Mouse (Mus musculus): ENCODE results near the gene Smg5.
"Not testable (repeated sequence)": the region's sequence is repeated elsewhere in the genome, so short reads cannot be mapped to it uniquely, and the experiment has no call there.

Smg5 gene

GRCm38 (mm10) chr3:88354396-88355165 lies 18.5 kb downstream of the Smg5 start:
- peak; percentile 28 to 74 for DNase-seq

- no peak for DNase-seq
Measured at GRCm38 (mm10) chr3:88359584-88359983, 23.5 kb downstream of the Smg5 start.

DNA sequence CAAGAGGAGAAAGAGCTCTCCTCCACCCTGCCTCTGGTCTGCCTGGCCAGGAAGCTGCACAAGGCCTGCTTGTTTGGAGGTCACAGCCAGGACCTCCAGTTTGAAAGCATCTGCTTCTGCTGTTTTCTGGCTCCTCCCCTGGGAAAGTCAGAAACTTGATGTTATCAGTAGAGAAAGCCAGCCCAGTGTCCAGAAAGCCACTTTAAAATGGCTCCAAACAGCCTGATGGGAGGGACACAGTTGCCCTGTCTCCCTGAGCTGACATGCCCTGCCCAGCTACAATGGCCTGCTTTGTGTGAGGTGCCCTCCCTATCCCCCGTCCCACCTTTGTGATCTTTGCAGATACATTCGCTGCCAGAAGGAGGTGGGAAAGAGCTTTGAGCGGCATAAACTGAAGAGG lies 23.9 kb downstream of the Smg5 start:
- no peak for DNase-seq

DNA sequence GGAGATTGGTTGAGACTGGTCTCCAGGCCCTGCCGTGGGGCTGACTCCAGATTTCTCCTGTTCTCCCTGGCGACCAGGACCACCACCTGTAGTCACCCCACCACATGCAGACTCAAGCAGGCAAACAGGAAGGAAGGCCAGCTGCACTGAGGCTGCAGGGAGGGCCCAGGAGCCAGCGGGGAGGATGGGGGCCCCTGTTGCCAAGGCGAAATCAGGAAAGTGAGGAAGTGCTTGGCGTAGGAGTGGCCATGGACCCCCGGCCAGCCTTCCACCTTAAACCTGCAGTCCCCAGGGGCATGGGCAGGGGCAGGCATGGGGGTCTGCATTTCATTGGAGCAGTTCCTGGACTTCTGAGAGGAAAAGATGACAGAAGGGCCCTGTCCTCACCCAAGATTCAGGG lies 25.0 kb downstream of the Smg5 start:
- DNase-seq = no peak

DNA sequence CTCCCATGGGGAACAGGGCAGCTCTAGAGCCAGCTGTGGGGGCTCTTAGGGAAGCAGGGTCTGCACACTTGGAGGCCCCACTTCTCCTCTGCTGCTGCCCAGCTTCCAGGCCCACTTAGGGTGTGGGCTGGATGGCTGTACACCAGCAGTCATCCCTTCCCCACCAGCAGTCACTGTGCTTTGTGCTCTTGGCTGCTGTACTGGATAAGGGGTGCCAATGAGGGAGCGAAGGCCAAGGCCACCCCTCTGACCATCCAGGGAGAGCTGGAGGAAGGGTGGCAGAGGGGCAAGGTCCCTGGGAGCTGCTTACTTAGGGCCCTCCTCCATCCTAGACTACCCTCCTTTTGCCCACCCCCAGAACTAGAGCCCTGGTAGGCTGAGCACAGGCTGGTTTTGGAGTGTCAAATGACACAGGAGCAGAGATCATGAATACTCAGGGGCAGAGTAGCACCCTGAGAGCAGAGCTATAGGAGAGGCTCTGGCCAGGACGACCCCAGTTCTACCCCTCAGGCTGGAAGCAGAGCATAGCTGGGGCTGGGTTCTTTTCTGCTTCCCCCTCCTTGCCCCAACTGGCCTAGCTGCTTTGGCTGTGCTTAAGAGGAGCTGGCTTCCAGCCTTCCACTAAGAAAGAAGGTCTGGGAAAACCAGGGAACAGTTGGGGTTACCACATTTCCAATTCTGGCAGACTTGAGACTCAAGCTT lies 25.7 kb downstream of the Smg5 start:
- DNase-seq = no peak

- no peak for DNase-seq
Measured at GRCm38 (mm10) chr3:88363700-88364099, 27.6 kb downstream of the Smg5 start.

GRCm38 (mm10) chr3:88364337-88364736 lies 28.3 kb downstream of the Smg5 start, which contains the start of gene Paqr6:
TSS of gene Paqr6 (plus strand) at chr3:88364584.
- DNase-seq = peak; percentile 79 to 84

GRCm38 (mm10) chr3:88365705-88366361 lies 29.8 kb downstream of the Smg5 start:
- DNase-seq = peak in 1 of 2 experiments; percentile 40

GRCm38 (mm10) chr3:88366830-88367428 lies 30.9 kb downstream of the Smg5 start:
- DNase-seq = peak; percentile 37 to 64

DNA sequence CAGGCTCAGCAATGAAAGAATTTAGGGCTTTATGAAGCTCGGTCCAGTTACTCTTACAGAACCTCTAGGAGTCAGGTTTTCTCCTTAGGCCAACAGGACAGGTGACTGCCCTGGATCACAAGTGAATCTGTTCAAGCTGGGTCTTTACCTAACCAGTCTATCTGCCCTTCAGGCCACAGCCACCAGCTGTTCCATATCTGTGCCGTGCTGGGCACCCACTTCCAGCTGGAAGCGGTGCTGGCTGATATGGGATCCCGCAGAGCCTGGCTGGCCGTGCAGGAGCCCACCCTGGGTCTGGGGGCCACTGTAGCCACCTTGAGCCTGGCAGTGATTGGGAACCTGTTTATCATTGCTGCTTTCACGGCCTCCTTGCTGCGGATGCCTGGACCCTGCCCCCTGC lies 31.5 kb downstream of the Smg5 start:
- DNase-seq = not testable (repeated sequence)

GRCm38 (mm10) chr3:88368511-88368910 lies 32.5 kb downstream of the Smg5 start:
- not testable (repeated sequence) for DNase-seq

DNA sequence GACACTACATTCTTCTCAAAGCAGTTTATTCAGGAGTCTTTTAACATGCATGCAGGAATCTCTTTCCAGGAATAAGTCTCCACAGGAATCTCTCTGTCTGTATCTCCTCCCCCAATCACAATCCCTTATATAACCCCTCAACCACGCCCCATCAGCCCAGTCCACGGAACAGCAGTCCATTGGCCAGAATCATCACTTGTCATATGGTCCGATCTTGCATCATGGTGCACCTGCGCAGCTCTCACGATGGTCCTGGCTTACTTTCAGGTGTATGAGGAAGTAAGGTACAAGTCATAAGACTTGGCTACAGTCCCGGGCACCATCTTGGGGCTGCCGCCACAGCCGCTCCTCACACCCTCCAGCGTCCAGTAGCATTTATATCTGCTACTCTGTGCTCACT lies 36.6 kb downstream of the Smg5 start, which contains the start of gene Bglap3:
Gene Bglap3 (minus strand): TSS at position 101 of the 400 bp plus-strand sequence.
- DNase-seq = not testable (repeated sequence)

GRCm38 (mm10) chr3:88375750-88376626 lies 39.9 kb downstream of the Smg5 start:
- DNase-seq = peak; percentile 37 to 53

DNA sequence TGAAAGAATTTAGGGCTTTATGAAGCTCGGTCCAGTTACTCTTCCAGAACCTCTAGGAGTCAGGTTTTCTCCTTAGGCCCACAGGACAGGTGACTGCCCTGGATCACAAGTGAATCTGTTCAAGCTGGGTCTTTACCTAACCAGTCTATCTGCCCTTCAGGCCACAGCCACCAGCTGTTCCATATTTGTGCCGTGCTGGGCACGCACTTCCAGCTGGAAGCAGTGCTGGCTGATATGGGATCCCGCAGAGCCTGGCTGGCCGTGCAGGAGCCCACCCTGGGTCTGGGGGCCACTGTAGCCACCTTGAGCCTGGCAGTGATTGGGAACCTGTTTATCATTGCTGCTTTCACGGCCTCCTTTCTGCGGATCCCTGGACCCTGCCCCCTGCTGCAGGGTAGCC lies 40.6 kb downstream of the Smg5 start:
- not testable (repeated sequence) for DNase-seq

DNA sequence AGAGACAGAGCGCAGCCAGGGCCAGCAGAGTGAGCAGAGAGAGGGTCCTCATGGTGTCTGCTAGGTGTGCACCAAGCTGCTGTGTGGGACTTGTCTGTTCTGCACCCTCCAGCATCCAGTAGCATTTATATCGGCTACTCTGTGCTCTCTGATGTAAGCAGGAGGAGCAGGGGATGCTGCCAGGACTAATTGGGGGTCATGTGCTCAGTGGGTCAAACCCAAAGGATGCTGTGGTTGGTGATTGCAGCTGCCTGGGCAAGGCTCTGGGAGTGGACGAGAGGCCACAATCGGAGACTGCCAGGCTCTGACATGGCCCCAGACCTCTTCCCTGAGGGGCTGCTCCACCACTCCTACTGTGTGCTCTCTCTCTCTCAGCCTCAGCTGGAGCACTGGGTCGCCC lies 42.5 kb downstream of the Smg5 start, which contains the start of gene Bglap2:
Gene Bglap2 (minus strand): TSS at position 101 of the 400 bp plus-strand sequence.
- DNase-seq = not testable (repeated sequence)

DNA sequence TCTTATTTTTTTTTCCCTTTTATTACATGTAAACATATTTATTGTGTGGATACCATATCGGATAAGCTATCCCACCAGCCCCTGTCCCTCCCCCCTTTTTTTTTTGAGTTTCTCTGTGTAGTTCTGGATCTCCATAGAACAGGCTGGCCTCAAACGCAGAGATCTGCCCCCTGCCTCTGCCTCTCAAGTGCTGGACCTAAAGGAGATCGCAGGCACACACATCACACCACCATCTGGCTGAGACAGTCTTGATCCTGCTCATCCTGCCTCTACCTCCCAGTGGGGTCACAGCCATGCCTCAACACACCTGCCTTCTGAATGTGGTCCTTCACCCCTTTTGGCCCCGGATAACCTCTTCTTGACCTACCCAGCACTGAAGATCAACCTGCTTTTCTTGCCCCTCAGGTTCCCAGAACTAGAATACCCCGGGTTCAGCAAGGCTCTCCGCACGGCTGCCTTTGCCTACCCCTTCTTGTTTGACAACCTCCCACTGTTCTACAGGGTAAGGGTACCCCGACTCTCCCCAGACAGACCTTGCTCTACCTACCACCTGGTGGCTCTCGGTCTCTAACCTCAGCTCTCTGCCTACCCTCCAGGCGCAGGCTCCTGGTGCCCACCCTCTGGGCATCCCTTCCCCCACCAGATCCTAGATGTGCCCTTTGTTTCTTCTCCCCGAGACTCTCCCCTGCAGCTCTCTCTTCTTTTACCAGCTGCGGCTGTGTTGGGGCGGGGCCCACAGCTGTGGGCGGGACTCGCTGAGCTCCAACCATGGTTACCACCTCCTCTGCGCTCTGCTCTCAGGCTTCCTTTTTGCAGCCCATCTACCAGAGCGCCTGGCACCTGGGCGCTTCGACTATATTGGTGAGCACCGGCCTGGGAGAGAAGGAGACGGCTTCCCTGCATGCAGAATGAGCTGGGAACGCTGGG lies 45.6 kb downstream of the Smg5 start:
- peak; percentile 37 to 57 for DNase-seq

GRCm38 (mm10) chr3:88382383-88382782 lies 46.3 kb downstream of the Smg5 start:
- DNase-seq = not testable (repeated sequence)

DNA sequence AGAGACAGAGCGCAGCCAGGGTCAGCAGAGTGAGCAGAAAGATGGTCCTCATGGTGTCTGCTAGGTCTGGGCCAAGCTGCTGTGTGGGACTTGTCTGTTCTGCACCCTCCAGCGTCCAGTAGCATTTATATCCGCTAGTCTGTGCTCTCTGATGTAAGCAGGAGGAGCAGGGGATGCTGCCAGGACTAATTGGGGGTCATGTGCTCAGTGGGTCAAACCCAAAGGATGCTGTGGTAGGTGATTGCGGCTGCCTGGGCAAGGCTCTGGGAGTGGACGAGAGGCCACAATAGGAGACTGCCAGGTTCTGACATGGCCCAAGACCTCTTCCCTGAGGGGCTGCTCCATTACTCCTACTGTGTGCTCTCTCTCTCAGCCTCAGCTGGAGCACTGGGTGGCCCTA lies 48.3 kb downstream of the Smg5 start, which contains the start of gene Bglap:
Gene Bglap (minus strand): TSS at position 101 of the 400 bp plus-strand sequence.
- no peak for DNase-seq

DNA sequence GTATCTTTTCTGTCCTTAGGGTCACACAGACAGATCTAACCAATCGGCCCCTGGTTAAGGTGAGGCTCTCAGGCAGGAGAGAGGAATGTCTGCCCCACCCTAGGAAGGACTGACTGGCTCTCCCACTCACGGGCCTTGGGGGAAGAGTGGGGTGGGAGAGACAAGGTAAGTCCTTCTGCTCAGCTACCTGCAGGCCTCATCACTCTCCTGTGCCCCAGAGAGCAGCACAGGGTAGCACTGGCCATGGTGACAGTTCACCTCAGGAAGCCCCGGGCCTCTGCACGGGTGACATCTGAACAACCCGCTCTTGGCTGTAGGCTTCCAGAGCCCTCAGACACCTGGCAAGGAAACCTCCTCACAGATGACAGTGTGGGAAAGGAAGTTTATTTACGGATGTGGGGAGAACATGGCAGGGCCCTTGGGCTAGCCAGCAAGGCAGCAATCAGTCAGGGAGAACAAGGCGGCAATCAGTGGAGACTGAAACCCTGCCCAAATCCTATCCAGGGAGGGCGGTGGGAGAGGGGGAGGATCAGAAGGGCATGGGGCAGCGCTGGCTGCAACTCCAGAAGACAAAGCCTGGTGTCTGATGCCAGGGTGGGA lies 57.8 kb downstream of the Smg5 start:
- DNase-seq = no peak

DNA sequence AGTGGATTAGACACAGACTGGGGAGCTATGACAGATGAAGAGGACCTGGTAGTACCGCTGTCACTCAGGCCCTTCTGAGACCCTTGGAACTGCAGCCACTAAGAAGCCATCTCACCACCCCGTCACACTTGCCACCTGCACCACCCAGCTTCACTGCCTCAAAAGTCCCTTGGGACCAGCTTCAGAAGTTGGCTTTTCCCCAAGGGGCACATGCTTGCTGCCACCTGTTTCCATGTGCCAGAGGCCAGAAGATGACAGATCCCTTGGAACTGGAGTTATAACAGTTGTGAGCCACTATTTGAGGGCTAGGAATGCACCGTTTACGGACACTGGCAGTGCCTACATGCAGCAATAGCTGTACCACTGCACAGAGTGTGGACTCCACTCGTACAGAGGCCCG lies 59.2 kb downstream of the Smg5 start:
- no peak for DNase-seq

Measured in kidney, postnatal 25 days (tissue).